Mouse (Mus musculus) MN1 (cell line): ENCODE measurements around the gene Glod5.
"Not testable (repeated sequence)": the region's sequence is repeated elsewhere in the genome, so short reads cannot be mapped to it uniquely, and the experiment has no call there.

Experiments used
- DNase-seq: peaks from one replicate; pipeline ENCODE4 v3.0.0-alpha.2; 2016; ENCODE audit warnings: low spot score

Gene Glod5

DNA sequence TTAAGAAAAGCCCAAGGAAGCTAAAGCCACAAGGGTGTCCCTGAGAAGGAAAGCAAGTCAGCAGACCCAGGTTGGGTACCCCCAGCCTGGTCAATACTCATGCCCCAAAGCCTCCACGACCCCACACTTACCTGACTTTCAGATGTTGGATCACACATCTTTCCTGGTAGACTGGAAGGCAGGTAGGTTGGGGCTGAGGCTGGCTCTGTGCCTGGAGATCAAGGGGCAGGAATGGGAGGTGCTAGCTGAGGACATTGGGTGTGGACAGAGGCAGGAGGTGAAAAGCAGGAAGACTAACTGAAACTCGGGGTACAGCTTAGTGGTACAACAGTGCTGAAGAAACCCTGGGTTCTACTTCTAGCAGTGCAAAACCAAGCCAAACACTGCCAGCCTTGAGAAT is at the start of gene Glod5:
Glod5 (minus strand) TSS at position 207 of the 400 bp plus-strand sequence.
- no peak for DNase-seq

DNA sequence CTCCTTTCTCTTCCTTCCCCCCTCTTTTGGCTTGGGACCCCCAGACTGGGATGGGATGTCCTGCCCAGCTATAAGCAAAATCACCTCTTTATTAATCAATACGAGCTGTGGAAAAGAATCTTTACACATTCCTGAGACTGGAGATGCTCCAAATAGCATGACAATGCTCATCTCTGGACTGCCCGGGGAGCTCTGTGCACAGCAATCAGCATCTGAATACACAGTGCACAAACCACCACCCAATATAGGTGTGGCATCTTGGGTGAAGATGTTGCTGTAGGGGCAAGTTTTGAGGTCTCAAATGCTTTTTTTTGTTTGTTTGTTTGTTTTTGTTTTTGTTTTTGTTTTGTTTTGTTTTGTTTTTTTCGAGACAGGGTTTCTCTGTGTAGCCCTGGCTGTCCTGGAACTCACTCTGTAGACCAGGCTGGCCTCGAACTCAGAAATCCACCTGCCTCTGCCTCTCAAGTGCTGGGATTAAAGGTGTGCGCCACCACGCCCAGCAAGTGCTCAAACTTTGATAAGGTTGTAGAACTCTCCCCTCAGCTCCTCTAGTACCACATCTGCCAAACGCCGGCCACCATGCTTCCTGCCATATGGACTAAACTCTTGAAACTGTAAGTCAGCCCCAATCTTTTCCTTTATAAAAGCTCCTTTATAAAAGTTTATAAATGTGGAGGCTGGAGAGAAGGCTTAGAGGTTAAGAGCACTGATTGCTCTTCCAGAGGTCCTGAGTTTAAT is 32.9 kb upstream of the Glod5 start:
- not testable (repeated sequence) for DNase-seq

DNA sequence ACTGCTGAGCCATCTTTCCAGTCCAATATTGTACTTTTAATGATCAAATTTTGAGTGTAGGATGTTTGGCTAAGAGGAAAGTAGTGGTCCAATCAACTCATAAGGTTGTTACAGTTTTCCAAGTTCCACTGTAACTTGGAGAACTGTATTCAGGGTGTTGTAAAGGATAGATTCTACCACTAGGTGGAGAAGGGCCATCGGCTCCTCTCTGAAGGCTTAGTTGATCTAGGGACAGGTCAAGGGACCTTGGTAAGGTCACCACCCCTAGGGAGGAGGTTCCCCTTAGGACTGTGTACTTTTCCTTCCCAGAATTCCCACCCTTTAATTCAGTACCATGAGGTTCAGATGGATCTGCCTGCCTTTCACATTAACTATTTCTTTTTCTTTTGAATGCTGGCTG is 14.7 kb upstream of the Glod5 start:
- DNase-seq, result no peak

DNA sequence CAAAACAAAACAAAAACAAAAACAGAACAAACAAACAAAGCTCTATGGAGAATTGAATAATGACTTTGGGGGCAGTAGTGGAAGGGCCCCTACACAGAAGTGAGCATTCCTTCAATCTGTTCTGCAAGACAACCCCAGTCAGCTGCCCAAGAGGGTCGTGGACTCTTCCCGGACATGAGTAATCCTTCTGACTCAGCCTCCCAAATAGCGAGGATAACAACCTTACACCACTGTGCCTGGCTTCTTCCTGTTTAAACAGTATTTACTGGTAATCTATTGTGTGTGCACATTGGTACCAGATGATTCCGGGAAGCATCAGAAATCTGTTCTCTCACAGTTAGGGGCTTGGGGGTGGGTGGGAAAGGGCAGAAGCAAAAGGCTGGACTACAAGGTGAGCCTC is 8.5 kb upstream of the Glod5 start:
- no peak for DNase-seq

DNA sequence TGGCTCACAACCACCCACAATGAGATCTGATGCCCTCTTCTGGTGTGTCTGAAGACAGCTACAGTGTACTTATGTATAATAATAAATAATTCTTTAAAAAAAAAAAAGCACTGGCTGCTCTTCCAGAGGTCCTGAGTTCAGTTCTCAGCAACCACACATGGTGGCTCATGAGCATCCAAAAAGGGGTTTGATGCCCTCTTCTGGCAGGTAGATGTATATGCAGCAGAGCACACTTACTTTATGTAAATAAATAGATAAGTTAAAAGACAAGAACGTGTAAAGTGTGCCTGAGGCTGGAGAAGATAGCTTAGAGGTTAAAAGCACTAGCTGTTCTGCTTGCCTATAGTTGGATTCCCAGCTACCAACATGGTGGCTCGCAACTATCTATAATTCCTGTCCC is 6.5 kb upstream of the Glod5 start:
- DNase-seq, result no peak

DNA sequence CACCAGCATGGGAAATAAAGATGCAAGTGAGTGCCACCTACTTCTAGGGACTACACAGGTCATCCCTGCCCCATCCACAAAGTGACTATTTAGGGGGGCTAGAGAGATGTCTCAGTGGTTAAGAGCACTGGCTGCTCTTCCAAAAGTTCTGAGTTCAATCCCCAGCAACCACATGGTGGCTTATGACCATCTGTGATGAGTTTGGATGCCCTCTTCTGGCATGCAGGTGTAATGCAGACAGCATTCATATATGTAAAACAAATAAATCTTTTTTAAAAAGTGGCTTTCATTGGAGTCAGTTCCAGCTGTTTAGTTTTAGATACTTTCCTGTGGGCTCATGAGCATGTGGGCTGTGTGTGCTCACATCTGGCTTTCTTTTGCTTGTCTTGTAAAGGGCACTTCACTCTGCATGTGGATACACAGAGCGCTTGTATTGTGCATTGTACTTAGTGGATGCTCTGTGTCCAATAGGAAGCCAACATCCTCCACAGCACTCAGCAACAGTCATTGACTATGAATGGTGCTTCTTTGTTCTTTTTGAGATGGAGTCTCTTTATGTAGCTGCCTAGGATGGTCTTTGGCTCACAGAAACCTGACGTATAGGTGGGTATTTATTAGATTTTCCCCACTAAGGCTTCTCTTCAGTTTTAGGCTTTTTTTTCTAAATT is 2.0 kb upstream of the Glod5 start:
- DNase-seq, result no peak

DNA sequence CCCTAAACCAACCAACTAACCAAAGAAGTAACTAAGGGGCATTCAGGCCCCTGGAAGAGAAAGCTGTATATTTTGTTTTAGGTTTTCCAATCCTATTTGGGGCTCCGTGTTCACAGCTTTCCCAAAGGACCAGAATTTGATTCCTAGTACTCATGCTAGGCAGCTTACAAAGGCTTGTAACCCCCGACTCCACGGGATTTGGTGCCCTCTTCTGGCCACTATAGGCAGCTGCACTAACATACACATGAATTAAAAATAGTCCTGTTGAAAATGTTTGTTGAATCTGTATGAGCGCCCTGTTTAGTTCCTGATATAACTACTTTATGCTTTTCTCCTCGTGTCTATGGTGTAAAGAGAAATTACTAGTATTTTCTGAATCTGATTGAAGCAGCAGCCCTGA is 1.1 kb downstream of the Glod5 start:
- peak; percentile 65 for DNase-seq

DNA sequence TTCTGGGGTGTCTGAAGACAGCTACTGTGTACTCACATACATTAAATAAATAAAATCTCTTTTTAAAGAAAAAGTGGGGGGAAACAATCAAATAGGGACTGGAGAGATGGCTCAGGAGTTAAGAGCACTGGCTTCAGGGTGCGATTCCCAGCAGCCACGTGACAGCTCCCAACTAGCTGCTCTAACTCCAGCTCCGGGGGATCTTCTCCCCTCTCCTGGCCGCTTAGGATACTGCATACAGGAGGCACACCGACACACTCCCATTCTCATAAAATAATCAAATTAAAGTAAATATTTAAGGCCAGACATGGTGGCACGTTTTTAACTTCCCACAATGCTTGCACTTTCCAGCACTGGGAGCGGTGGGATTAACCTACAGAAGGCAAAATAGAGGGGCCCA is 2.6 kb downstream of the Glod5 start:
- DNase-seq, result peak; percentile 14

DNA sequence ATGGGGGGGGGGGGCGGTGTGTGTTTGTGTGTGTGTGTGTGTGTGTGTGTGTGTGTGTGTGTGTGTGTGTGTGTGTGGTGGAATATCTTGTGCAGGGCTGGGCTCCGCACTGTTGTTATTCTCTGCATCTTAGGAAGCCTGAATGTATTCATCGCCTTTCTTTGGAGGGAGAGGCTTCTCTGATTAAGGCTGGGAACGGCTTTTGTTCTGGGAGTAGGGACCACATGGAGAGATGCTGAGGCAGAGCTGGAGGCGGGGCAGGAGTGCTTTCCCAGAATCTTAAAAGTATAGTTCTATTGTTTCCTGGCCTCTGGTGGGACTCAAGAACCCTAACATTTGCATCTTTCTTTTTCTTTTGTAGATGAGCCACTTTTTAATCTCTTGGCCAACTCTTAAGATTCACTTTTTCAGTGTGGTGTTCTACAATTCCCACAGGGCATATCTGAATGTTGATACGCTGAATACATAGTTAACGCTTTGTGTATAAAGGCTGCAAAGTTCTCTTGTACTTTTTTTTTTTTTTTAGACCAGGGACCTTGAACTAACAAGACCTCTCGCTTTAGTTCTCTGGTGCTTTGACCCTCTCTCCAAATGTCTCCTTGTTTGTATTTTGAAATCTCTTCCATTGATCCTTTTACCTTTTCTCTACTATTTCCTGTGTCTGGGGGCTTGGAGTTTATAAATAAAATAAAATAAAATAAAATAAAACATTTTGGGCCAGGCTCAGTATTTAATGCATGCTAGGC is 4.5 kb downstream of the Glod5 start:
- DNase-seq, result no peak

DNA sequence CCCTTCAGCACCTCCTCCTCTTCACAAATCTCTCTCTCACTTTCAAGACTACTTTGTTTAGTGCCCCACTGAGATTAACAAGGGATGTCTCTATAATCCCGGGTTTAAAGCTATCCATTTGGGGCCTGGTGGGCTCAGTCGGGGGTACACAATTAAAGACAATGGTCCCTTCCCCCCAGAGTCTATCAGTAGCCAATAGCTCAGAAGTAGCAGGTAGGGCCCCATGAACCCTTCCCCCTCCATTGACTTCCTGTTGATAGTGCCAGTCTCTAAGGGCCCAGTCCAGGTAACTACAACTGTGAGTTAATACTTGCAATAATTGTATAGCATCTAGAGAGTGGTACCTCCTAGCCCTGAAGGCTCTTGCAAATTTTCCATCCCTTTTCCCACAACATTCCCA is 5.1 kb downstream of the Glod5 start:
- DNase-seq, result no peak

DNA sequence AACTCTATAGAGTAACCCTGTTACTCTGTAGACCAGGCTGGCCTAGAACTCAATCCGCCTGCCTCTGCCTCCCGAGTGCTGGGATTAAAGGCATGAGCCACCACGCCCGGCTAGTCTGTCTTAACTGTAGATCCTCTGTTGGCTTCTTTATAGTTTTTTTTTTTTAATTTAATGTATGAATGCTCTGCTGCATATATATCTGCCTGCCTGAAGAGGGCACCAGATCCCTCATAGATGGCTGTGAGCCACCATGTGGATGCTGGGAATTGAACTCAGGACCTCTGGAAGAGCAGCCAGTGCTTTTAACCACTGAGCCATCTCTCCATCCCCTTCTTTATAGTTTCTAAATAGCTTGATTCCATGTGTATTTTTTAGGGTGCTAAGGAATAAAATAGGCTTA is 8.9 kb downstream of the Glod5 start:
- DNase-seq, result not testable (repeated sequence)

DNA sequence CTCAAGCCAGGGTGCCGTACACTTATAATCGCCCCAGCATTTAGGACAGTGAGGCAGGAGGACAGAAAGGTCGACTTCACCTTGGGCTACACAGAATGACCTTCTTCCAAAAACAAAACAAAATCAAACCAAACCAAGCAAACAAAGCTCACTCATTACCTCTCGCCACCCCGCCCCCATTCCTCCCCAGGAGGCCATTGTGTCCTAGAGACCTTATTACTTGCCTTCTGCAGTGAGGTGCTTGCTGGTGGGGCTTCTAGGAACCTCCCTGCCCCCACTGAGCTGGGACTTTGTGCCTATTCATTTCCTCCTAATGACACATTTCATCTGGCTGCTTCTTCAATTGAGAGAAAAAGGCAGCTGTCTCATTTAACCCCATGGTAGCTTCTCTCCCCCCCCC is 9.7 kb downstream of the Glod5 start:
- DNase-seq, result no peak

DNA sequence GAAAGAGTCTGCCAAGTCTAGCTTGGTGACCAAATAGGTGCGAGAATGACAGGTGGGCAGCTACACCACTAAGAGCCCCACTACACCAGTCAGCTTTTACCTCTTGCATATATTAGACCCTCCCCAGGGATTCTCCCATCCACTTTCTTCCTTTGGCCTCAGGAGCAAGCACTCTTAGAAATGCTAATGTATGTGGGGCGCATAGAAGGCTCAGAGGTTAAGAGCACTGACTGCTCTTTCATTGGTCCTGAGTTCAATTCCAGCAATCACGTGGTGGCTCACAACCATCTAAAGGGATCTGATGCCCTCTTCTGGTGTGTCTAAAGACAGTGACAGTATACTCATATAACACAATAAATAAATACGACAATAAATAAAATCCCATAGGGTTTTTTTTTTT is 15.3 kb downstream of the Glod5 start:
- no peak for DNase-seq

DNA sequence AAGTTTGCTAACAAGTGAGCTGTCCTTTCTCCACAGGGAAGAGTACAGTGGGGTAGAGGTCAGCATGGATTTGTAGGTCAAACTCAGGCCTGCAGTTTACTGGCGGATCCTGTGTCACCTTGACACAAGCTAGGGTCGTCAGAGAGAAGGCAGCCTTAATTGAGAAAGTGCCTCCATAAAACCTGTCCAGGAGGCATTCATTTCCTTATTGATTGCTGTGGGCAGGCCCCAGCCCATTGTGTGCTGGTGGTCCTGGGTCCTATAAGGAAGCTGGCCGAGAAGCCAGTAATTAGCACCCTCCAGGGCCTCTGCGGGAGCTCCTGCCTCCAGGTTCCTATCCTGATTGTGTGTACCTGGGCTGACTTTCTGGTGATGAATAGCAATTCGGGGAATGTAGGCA is 16.3 kb downstream of the Glod5 start:
- DNase-seq, result no peak

DNA sequence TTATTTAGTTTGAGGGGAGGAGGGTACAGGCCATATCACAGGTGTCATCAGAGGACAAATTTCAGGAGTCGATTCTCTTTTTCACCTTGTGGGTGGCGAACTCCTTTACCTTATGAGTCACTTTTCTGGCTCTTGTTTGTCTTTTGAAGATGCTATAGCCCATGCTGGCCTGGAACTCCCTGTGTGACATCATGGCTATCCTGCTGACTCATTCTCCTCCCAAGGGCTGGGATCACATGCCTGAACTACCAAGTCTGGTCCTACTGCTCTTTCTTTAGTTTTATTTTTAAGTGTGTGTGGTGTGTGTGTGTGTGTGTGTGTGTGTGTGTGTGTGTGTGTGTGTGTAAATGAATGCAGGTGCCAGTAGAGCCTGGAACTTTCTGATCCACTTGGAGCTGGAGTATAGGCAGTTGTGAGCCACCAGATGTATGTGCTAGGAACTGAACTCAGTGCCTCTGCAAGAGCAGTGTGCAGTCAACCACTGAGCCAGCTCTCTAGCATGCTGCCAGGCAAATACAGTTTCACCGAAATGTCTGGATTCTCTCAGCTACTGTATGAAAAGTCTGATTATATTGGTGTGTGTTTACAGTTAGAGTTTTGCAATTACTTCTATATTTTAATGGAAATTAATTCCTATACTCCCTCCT is 17.6 kb downstream of the Glod5 start:
- DNase-seq, result peak; percentile 50

DNA sequence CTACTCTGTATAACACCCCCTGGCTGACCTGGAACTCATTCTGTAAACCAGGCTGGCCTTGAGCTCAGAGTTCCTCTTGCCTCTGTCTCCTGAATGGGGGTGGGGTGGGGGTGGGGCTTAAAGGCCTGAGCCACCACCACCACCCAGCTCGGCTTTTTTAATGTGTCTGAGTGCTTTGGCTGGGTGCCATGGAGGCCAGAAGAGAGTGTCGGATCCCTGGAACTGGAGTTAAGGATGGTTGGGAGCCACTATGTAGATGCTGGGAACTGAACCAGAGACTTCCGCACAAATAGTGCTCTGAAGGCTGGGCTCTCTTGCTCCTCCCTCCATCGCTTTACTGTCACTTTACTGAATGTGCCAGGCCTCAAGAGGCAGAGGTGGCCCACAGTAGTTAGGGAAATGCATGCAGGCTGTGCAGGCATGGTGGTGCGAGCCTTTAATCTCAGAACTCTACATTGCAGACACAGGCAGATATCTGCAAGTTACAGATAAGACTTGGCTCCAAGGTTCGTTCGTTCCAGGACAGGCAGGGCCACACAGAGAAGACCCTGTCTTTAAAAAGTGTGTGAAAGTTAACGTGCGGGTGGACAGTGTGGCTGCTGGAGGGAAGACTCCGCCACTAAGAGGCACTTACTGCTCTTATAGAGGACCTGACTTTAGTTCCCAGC is 25.1 kb downstream of the Glod5 start:
- DNase-seq, result peak; percentile 17

DNA sequence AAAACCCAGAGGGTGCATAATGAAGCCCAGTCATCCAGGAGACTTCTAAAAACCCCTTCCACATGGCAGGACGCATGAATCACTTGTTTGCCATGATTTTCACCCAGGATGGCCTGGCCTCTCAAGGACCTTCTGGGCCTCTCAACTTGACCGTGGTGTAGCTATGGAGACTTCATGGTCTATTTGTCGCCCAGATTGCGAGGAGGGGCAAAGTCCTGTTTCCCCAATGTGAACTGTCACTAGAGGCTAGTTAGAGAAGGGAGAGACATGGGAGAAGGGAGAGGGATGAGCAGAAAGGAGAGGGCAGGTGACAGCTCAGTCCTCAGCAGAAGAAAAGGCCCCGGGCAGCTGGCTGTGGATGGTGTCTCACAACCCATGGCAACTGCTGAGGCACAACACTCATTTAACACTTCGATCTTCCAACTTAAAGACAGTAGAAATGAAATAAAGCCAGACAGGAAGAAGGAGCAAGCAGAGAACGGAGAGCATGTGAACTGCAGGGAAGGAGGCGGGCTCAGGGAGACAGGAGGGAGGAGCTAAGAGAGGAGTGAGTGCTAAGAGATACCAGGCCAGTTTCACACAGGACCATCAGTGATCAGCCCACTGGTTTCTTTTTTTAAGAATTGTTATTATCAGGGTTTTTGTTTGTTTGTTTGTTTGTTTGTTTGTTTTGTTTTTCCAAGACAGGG is 25.8 kb downstream of the Glod5 start:
- DNase-seq, result no peak

DNA sequence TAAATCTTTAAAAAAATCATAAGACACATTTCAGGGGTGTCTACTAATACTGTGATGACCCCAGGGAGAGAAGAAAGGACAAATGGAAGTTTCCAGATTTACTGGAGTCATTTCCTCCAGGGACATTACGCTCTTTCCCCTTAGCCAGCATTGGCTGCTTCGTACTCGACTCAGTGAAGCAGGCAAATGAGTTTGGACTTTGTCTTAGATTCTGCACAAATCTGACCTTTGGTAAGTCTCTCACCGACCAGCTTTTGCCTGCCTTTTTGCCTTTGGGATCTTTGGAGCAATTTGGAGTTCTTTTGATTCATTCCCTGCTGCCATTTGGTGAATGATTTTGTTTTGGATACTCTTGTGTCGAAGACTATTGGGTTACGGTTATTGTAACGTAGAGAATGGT is 36.9 kb downstream of the Glod5 start:
- no peak for DNase-seq

DNA sequence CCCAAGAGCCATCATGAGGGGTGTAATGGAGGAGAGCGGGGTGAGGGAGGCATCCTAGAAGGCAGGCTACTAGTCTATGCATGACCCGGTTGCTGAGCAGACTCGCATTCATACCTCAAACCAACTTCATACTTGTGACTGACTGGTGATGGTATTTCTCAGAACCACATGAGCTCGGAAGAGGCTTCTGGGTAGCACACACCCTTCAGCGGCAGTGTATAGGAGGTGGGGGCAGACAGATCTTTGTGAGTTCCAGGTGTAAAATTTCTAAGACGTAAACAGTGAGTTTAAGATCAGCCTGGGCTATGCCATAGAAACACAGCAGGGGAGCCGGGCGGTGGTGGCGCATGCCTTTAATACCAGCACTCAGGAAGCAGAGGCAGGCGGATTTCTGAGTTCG is 40.4 kb downstream of the Glod5 start, which contains the start of gene Gata1:
Gata1 (minus strand) TSS at position 180 of the 400 bp plus-strand sequence.
- DNase-seq, result no peak

DNA sequence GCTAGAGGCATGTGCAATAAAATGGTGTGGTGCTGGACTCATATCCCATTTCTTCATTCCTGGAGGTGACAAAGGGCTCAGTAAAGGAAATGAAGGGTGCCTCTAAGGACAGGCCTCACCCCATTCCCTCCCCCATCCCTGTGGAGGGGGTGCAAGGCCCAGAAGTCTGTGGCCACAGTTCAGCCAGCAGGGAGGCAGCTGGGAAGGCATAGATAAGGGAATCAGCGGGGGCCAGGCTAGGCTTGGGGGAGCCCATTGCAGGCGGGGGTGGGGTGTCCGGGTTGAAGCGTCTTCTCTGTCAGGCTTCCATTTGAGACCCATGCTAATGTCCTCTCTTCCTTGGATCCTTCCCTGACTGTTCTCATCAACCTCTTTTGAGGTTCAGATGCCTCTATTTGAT is 47.0 kb downstream of the Glod5 start:
- DNase-seq, result no peak

DNA sequence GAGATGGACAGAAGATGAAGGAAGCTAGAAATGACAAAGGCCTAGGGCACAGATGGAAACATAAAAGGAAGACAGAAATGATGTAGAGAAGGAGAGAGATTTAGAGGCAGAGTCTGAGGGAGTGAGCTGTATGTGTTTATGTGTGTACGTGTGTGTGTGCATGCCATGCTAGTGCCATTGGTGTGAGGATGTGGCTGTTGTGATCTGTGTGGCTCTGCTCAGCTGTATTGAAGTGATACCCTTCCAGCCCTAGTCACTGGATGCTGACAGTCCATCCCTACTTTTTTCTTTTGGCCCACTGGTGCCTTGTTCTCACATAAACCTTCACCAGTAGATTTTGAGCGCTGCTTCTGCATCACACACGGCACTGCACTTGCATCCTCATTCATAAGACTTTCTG is 49.4 kb downstream of the Glod5 start:
- no peak for DNase-seq
